Mouse (Mus musculus) neural tube, embryonic 11.5 days (tissue): ENCODE results near the gene Tom1l1. TPM values are rescaled to one million over a fixed set of nuclear protein-coding genes. Genes with fewer than 3 reads are reported as not detected.
"Not testable (repeated sequence)": the region's sequence is repeated elsewhere in the genome, so short reads cannot be mapped to it uniquely, and the experiment has no call there.

ENCODE experiments used
- ATAC-seq: fragments of 200-750 bp; cut with Nextera tagmentation; 2 replicates; pipeline ENCODE4 v1.8.0; 2017; ENCODE audit warnings: moderate number of reproducible peaks, mild to moderate bottlenecking, moderate TSS enrichment, moderate library complexity; ENCODE audit not compliant: insufficient read depth, low FRiP score, low TSS enrichment
- DNase-seq: peaks from one replicate; pipeline ENCODE4 v3.0.0-alpha.2; 2015; ENCODE audit warnings: low spot score
- H3K27ac ChIP-seq: fragments of 300-500 bp; sonication (generic); 2 replicates; pipeline ENCODE4 v1.5.1; 2014; ENCODE audit warnings: low read depth, mild to moderate bottlenecking, low read length
- H3K27me3 ChIP-seq: fragments of 300-500 bp; sonication (generic); 2 replicates; pipeline ENCODE4 v1.6.1; 2014; ENCODE audit warnings: mild to moderate bottlenecking, low read length, mixed read lengths; ENCODE audit not compliant: control insufficient read depth, insufficient read depth
- H3K36me3 ChIP-seq: fragments of 300-500 bp; sonication (generic); 2 replicates; pipeline ENCODE4 v1.6.1; 2014; ENCODE audit warnings: mild to moderate bottlenecking, low read length, moderate library complexity, mixed read lengths; ENCODE audit not compliant: control insufficient read depth, insufficient read depth
- H3K4me1 ChIP-seq: fragments of 300-500 bp; sonication (generic); 2 replicates; pipeline ENCODE4 v1.6.1; 2014; ENCODE audit warnings: low read length, mixed read lengths; ENCODE audit not compliant: control insufficient read depth, insufficient read depth
- H3K4me2 ChIP-seq: fragments of 300-500 bp; sonication (generic); 2 replicates; pipeline ENCODE4 v1.6.1; 2014; ENCODE audit warnings: low read depth, mild to moderate bottlenecking, moderate library complexity
- H3K4me3 ChIP-seq: fragments of 300-500 bp; sonication (generic); 2 replicates; pipeline ENCODE4 v1.5.1; 2014; ENCODE audit warnings: low read depth, low read length
- H3K9ac ChIP-seq: fragments of 300-500 bp; sonication (generic); 2 replicates; pipeline ENCODE4 v1.6.1; 2014; ENCODE audit warnings: mild to moderate bottlenecking, low read length
- H3K9me3 ChIP-seq: fragments of 300-500 bp; sonication (generic); 2 replicates; pipeline ENCODE4 v1.6.1; 2016; ENCODE audit warnings: low read length; ENCODE audit not compliant: control insufficient read depth
- WGBS: fragments of 180-500 bp; shearing (Covaris S2); extraction: QIAGEN DNeasy Blood & Tissue Kit; methylation state at CpG from one replicate; pipeline ENCODE4 v1.1.7; 2014; 5-methylcytosine and 5-hydroxymethylcytosine counted together
- polyA plus RNA-seq: library from polyadenylated mRNA; unstranded; fragments of >200 nt; fragmentation: Nextera tagmentation; extraction: Ambion mirVana; gene quantifications from 2 replicates; pipeline ENCODE4 v1.2.1, GENCODE M21; 2014

The Tom1l1 gene
- 20.1 and 21.6 TPM in 2 replicates for polyA plus RNA-seq

- ATAC-seq (peak; percentile 79), DNase-seq (peak; percentile 80)
- Histone ChIP-seq H3K27ac (no peak within 1 kb of the TSS), H3K36me3 (no peaks in the 10 kb centered on the region), H3K9me3 (peaks cover 4% of the 10 kb centered on the region; the same call in 1 of the 2 replicates), H3K27me3 (no peaks in the 10 kb centered on the region), H3K4me2 (peak within 1 kb of the TSS; percentile 78), H3K9ac (peak within 1 kb of the TSS; percentile 48), H3K4me1 (no peaks in the 10 kb centered on the region; the same call in 1 of the 2 replicates), H3K4me3 (peak within 1 kb of the TSS; percentile 56)
- WGBS, result 8% methylated on average over 43 of the region's 47 CpGs
These were observed at the start of gene Tom1l1 for GRCm38 (mm10) chr11:90687460-90688416. Gene Tom1l1 (minus strand): TSS chr11:90688366.

DNA sequence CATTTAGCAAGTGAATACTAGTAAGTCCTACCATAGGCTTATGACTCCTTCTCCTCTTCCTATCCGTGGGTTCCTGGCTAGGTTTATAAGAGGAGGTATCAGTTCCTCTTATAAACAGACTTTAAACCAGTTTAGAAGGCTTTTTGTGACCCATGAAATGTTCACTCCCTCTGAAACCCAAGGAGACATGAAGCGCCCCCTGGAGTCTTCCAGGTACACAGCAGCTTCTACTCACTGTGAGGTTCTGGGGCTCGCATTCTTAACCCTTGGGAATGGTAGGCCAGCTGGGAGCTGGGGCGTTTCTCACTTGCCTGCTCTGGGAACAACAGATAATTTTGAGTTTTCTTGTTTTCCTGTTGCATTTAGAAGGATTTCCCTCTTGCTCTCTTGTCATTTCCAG, 45.4 kb upstream of the Tom1l1 start:
- Histone ChIP-seq H3K9ac (no peak overlapping the region), H3K4me1 (no peaks in the 10 kb centered on the region), H3K4me3 (no peak overlapping the region), H3K27ac (no peak overlapping the region), H3K36me3 (no peaks in the 10 kb centered on the region), H3K4me2 (no peak overlapping the region), H3K27me3 (no peaks in the 10 kb centered on the region), H3K9me3 (no peaks in the 10 kb centered on the region)
- 79% methylated on average over 4 of the region's 4 CpGs for WGBS
- ATAC-seq (no peak), DNase-seq (no peak)

DNA sequence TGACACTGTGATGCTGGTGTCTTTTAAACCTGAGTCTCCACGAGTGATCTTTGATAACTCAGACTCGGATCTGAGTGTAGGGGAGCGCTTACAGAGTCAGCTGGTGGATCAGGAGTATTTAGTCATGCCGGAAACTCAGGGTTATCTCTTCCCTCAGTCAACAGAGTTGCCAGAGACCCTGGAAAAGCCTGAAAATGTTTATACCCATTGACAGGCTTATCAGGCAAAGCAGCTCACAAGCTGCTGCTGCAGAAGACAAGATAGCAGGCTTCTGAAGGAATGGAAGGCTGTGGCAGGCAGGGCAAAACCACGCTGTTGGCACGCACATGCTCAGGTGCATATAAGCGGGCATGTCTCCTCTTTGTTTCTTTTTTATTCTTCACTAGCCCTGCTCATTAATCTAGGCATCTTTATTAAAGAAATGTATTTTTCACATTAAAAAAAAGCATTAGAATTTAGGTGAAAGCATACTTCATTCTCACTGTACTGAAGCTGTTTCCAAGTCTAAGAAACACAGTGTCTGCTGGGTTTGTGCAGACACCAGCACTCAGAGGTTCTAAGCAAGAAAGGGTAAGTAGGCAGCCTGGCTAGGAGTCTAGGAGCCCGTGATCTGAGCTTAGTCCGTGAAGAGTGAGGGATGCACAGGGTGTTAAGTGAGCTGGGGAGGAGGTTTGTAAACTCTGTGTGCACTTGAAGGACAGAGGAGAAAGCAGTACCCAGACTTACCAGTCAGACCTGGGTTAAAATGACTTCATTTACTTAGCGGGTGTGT, 39.4 kb upstream of the Tom1l1 start:
- Histone ChIP-seq H3K27me3 (no peaks in the 10 kb centered on the region), H3K9me3 (no peaks in the 10 kb centered on the region), H3K36me3 (no peaks in the 10 kb centered on the region), H3K4me3 (no peak overlapping the region), H3K9ac (no peak overlapping the region), H3K27ac (no peak overlapping the region), H3K4me1 (no peaks in the 10 kb centered on the region), H3K4me2 (no peak overlapping the region)
- ATAC-seq (no peak), DNase-seq (no peak)
- 87% methylated on average over 10 of the region's 10 CpGs for WGBS

- no peak overlapping the region for H3K4me2 ChIP-seq
- 88% methylated on average over 10 of the region's 10 CpGs for WGBS
- ATAC-seq (no peak), DNase-seq (no peak)
- H3K36me3 ChIP-seq, result no peaks in the 10 kb centered on the region
- H3K4me1 ChIP-seq, result no peaks in the 10 kb centered on the region
- H3K9me3 ChIP-seq, result no peaks in the 10 kb centered on the region
- H3K27ac ChIP-seq, result no peak overlapping the region
- H3K4me3 ChIP-seq, result no peak overlapping the region
- no peaks in the 10 kb centered on the region for H3K27me3 ChIP-seq
- no peak overlapping the region for H3K9ac ChIP-seq
These were observed 38.6 kb upstream of the Tom1l1 start for GRCm38 (mm10) chr11:90726730-90727129.

DNA sequence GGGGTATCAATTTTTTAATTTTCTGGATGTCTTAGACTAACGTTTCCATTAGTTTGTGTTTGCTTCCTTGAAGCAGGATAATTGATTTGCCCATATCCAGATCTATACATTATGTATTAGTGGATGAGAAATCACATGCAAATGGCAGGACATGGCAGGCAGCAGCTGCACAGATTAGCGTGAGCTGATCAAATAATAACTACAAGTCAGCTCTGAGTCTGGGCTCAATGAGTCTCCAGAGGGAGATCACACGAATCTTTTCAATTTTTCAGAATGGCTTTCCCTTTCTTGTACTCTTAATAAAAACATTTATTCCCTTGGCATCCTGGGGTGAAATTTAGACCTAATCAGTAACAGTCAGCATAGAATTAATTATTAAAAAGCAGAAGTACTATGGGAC, 34.1 kb upstream of the Tom1l1 start:
- Histone ChIP-seq H3K9ac (no peak overlapping the region), H3K27me3 (no peaks in the 10 kb centered on the region), H3K9me3 (no peaks in the 10 kb centered on the region), H3K4me1 (no peaks in the 10 kb centered on the region), H3K4me3 (no peak overlapping the region), H3K4me2 (no peak overlapping the region), H3K36me3 (no peaks in the 10 kb centered on the region), H3K27ac (no peak overlapping the region)
- no peak for ATAC-seq
- no peak for DNase-seq
- WGBS, result 61% methylated on average over 3 of the region's 3 CpGs

DNA sequence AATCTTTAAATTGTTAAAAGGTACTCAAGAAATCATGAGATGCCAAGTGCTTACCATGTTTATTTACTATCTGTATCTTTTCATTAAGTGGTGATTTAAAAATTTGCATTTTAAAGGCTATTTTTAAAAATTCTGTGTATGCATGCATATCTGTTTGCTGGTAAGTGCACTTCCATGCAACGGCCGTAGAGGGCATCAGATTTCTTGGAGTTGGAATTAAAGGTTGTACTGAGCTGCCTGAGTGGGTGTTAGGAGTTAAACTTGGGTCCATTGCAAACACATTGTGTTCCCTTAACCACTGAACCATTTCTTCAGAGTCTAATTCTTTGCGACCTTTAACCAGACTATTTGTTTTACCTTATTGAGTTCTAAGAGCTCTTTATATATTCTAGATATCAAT, 29.6 kb upstream of the Tom1l1 start:
- Histone ChIP-seq H3K4me3 (no peak overlapping the region), H3K4me1 (no peaks in the 10 kb centered on the region), H3K27ac (no peak overlapping the region), H3K4me2 (no peak overlapping the region), H3K27me3 (no peaks in the 10 kb centered on the region), H3K9ac (no peak overlapping the region), H3K36me3 (no peaks in the 10 kb centered on the region), H3K9me3 (no peaks in the 10 kb centered on the region)
- DNase-seq, result no peak
- no peak for ATAC-seq
- 87% methylated on average over 3 of the region's 3 CpGs for WGBS

GRCm38 (mm10) chr11:90711596-90711995, 23.4 kb upstream of the Tom1l1 start:
- H3K4me1 ChIP-seq, result no peaks in the 10 kb centered on the region
- no peak overlapping the region for H3K9ac ChIP-seq
- no peak overlapping the region for H3K27ac ChIP-seq
- 73% methylated on average over 9 of the region's 9 CpGs for WGBS
- no peaks in the 10 kb centered on the region for H3K9me3 ChIP-seq
- no peaks in the 10 kb centered on the region for H3K27me3 ChIP-seq
- no peaks in the 10 kb centered on the region for H3K36me3 ChIP-seq
- H3K4me2 ChIP-seq, result no peak overlapping the region
- ATAC-seq, result no peak
- no peak for DNase-seq
- H3K4me3 ChIP-seq, result no peak overlapping the region

DNA sequence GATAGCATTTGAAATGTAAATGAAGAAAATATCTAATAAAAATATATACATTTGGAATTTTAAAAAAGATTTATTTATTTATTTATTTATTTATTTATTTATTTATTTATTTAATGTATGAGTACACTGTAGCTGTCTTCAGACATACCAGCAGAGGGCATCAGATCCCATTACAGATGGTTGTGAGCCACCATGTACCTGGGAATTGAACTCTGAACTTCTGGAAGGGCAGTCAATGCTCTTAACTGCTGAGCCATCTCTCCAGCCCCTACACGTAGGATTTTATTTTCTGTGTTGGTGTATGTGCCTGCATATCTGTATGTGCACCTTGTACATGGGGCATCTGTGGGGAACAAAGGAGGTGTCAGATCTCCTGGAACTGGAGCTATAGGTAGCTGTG, 19.0 kb upstream of the Tom1l1 start:
- DNase-seq, H3K9me3 ChIP-seq, H3K27me3 ChIP-seq, ATAC-seq, H3K27ac ChIP-seq, H3K4me2 ChIP-seq, H3K4me3 ChIP-seq, H3K36me3 ChIP-seq, H3K9ac ChIP-seq, H3K4me1 ChIP-seq: not testable (repeated sequence)
- 100% methylated on average over 1 of the region's 1 CpGs for WGBS
